Mouse (Mus musculus): ENCODE data around the gene Olfr1013.

DNA sequence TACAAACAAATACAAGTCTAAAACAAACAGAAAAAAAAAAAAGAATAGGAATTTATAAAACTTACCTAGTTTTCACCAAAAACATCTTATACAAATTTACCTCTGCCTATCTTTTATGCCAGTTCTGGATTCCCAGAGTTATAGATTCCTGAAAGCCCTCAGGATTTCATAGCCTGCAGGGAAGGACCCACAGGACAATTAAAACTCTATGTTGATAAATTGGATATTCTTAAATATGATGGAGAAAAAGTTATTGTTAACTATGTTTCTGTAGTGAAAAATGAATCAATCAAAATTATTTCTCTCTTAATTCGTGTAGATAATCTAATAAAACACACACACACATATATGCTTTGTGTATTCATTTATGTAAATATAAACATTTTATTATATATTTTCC, 4.2 kb upstream of the Olfr1013 start, which contains the start of gene Olfr1012:
- TF ChIP-seq POLR2A (IDR thresholded peaks at IDR 0.05; ENCODE audit: insufficient read depth, low read depth, low read length) (no peak), CTCF (IDR thresholded peaks at IDR 0.05; ENCODE audit: insufficient read depth, low read depth, low read length) (no peak)
